Mouse (Mus musculus) testis, adult 2 months (tissue): ENCODE measurements at regions not wholly inside any gene's neighbourhood (a gene's known extent, or its start where the extent isn't known, plus 50 kb on each side); places are given as distances from the start of the nearest gene placed in this dataset.

Experiments used
- CTCF ChIP-seq: fragments of 200-500 bp; IDR thresholded peaks from 2 replicates; pipeline ENCODE4 v1.5.1; 2012; ENCODE audit warnings: low read depth, mild to moderate bottlenecking, inconsistent platforms, low read length, moderate library complexity; ENCODE audit not compliant: control insufficient read depth, insufficient read depth, insufficient replicate concordance
- POLR2A ChIP-seq: fragments of 200-500 bp; IDR thresholded peaks from 2 replicates; pipeline ENCODE4 v1.6.1; 2012; ENCODE audit warnings: low read depth, mild to moderate bottlenecking, inconsistent platforms, low read length, moderate library complexity; ENCODE audit not compliant: control insufficient read depth

GRCm38 (mm10) chr10:37741581-37741980 lies 602.9 kb upstream of the Marcks start:
- TF ChIP-seq CTCF, result no peak
- TF ChIP-seq POLR2A, result no peak
